Comparison of ENCODE assay signal across 14 mouse cellular contexts in the genomic region with DNA sequence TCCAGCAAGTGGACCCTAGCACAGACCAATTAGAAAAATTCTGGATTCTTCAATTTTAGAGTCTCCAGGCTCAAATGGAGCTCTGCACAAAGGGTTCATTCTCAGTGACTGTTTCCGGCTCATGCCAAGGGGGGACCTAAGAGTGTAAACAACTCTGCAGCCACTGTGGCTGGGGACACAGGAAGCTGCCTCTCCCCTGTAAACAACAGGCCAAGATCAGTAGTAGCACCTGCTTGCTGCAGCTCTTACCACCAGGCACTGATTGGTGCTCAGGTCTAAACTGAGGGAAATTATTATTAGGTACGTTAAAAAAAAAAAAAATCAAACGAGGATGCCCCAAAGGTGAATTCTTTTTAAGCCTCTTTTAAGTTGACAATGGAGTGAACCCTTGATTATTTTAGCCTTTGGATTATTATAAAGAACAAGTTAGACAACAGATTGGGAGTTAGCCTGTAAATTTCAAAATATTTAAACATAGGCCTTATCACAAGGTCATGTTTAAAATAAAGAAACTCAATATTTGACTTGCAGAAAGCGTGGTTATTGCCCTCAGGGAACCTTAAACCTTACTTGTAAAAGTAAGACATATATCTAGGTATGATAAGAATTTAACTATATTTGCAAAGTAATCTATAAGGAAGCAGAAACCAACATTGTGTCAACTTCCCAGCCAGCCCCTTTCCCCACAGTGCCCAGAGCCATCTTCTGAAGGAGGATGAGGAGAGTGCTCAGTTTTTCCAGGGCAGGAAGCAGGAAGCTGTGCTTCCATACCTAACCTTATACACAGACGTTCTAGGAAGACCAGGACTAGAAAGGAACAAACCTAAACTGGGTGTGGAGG.
"Had no signal": no experiment of that assay in that cellular context is flagged by ENCODE, and none has a peak within 500 bp of the region (broad histone marks: within the 10 kb centered on the region; RNA-seq: fewer than 3 reads in every experiment).

No protein-coding gene starts in this region.

- H3K9ac ChIP-seq: limb, embryonic 15.5 days; liver, embryonic 12.5 days; lung, embryonic 15.5 days; midbrain, embryonic 12.5 days; neural tube, embryonic 13.5 days had no signal

- H3K27me3 ChIP-seq: limb, embryonic 15.5 days; liver, embryonic 12.5 days; lung, embryonic 15.5 days; midbrain, embryonic 12.5 days; neural tube, embryonic 13.5 days had no signal

- DNase-seq: kidney, postnatal 36 days; layer of hippocampus, adult 9-11 months; layer of hippocampus, postnatal 36 days; retina, postnatal 1 day; right cerebral cortex, postnatal 4 days; thymus, adult 2 months; thymus, postnatal 25 days had no signal

- ATAC-seq: liver, embryonic 12.5 days; midbrain, embryonic 16.5 days had no signal

- H3K36me3 ChIP-seq: limb, embryonic 15.5 days; liver, embryonic 12.5 days; lung, embryonic 15.5 days; midbrain, embryonic 12.5 days; neural tube, embryonic 13.5 days had no signal

- H3K4me1 ChIP-seq: midbrain, embryonic 12.5 days; neural tube, embryonic 13.5 days had no signal

- H3K4me3 ChIP-seq: limb, embryonic 15.5 days; liver, embryonic 12.5 days; lung, embryonic 15.5 days; midbrain, embryonic 12.5 days; neural tube, embryonic 13.5 days had no signal

- H3K27ac ChIP-seq: kidney, postnatal 0 days; limb, embryonic 15.5 days; liver, embryonic 12.5 days; lung, embryonic 15.5 days; midbrain, embryonic 12.5 days; neural tube, embryonic 13.5 days had no signal

- H3K9me3 ChIP-seq: limb, embryonic 15.5 days; liver, embryonic 12.5 days; lung, embryonic 15.5 days; midbrain, embryonic 12.5 days; neural tube, embryonic 13.5 days had no signal

- H3K4me2 ChIP-seq: limb, embryonic 15.5 days; liver, embryonic 12.5 days; lung, embryonic 15.5 days; midbrain, embryonic 12.5 days; neural tube, embryonic 13.5 days had no signal
